Mouse (Mus musculus): ENCODE data around the gene Ddhd1. TPM values are rescaled to one million over a fixed set of nuclear protein-coding genes. Genes with fewer than 3 reads are reported as not detected.

Ddhd1 gene
- 6.3 and 6.7 TPM in 2 replicates for polyA plus RNA-seq (2012; rRNA removed)

GRCm38 (mm10) chr14:45657641-45658611 lies at the start of gene Ddhd1:
TSS of gene Ddhd1 (minus strand) at chr14:45658143.

Other genes starting within 250 kb of the Ddhd1 start
- 19.5 and 20.3 TPM in 2 replicates for gene Fermt2, start 128.0 kb downstream of the Ddhd1 start, polyA plus RNA-seq (2012; rRNA removed)

Data from colon, adult 2 months (tissue).